Mouse (Mus musculus) c-Kit-positive CD71-positive TER-119-negative erythroid progenitor cells, embryonic 14.5 days (primary cell): ENCODE data around the gene Lyst.
"Not testable (repeated sequence)": the region's sequence is repeated elsewhere in the genome, so short reads cannot be mapped to it uniquely, and the experiment has no call there.

Experiments
- DNase-seq: peaks from one replicate; pipeline ENCODE4 v3.0.0-alpha.2; 2013; ENCODE audit warnings: low read depth

Gene Lyst

DNA sequence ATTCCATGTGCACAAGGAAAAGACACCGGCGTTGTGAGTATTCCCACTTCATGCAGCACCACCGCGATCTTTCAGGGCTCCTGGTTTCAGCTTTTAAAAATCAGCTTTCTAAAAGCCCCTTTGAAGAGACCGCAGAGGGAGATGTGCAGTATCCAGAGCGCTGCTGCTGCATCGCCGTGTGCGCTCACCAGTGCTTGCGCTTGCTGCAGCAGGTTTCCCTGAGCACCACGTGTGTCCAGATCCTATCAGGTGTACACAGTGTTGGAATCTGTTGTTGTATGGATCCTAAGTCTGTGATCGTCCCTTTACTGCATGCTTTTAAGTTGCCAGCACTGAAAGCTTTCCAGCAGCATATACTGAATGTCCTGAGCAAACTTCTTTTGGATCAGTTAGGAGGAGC, 45.0 kb downstream of the Lyst start:
- no peak for DNase-seq

DNA sequence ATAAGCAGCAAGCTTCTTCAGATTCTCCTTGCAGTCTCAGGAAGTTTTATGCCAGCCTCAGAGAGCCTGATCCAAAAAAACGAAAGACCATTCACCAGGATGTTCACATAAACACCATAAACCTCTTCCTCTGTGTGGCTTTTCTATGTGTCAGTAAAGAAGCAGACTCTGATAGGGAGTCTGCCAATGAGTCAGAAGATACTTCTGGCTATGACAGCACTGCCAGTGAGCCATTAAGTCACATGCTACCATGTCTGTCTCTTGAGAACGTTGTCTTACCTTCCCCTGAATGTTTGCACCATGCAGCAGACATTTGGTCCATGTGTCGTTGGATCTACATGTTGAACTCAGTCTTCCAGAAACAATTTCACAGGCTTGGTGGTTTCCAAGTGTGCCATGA, 47.4 kb downstream of the Lyst start:
- DNase-seq, result no peak

GRCm38 (mm10) chr13:13637981-13638380, 47.8 kb downstream of the Lyst start:
- no peak for DNase-seq

- DNase-seq, result no peak
These were observed 48.5 kb downstream of the Lyst start for GRCm38 (mm10) chr13:13638725-13639124.

- DNase-seq, result no peak
These were observed 57.1 kb downstream of the Lyst start for GRCm38 (mm10) chr13:13647296-13647695.

- DNase-seq, result no peak
These were observed 65.3 kb downstream of the Lyst start for GRCm38 (mm10) chr13:13655453-13655852.

DNA sequence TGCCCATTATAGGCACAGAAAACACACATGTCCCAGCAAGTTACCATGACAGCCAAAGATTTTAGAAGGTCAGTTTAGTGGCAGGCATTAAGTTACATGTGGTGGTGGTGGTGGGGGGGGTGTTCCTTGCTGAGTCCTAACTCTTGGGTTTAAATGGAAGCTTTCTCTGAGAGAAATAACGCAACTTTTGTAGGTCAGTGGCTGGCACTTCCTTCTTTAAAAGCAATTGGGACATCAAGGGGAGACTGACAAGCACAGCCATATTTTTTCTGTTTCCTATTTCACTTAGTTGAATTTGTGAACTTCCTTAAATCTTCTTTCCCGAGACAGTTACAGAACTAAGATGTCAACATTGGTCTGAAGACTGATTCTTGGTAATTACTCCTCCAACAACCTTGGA, 75.9 kb downstream of the Lyst start:
- DNase-seq, result not testable (repeated sequence)

DNA sequence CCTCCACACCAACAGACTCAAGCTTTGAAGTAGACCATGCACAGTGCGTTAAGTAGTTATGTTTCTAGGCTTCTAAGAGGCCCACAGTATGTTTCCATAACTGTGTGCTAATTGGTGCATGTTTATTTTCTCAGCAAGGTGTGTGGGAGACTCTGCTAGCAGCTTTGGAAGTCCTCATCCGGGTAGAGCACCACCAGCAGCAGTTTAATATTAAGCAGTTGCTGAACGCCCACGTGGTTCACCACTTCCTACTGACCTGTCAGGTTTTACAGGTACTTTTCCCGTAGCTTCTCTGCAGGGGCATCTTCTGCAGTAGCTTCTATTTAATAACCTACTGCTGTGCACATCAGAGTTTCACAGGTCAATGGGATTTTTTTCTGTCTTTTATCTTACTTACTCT, 80.5 kb downstream of the Lyst start:
- no peak for DNase-seq

DNA sequence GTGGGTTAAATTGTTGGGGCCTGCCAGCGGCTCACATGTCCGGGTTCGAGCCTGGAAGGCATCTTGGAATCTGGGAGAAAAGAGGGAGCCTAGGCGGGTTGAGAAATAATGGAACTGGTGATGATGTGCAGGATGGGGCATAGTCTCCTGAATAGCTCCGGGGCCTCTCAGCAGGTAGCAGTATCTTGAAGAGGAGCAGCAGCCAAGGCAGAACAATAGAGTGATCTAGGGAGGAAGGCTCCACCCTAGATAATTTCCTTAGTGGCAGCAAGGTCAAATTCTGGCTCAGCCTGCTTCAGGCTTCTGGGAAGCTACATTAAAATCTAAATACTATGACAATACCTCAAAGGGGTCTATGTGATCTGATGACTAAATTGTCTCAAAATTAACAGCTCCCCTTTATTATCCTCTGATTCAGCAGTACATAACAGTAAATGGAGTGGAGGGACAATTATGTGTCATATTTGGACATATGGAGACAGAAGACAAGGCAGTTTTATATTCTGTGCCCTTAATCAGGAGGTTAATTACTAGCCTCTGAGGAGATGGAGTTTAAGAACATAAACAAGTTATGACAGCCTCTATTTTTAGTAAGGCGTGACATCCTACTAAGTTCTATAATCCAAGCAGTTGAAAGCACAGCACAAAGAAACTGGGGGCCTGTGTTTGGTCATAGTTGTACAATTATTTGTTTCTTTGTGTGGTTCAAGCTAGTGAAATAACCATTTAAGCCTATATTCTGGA, 81.6 kb downstream of the Lyst start:
- no peak for DNase-seq

DNA sequence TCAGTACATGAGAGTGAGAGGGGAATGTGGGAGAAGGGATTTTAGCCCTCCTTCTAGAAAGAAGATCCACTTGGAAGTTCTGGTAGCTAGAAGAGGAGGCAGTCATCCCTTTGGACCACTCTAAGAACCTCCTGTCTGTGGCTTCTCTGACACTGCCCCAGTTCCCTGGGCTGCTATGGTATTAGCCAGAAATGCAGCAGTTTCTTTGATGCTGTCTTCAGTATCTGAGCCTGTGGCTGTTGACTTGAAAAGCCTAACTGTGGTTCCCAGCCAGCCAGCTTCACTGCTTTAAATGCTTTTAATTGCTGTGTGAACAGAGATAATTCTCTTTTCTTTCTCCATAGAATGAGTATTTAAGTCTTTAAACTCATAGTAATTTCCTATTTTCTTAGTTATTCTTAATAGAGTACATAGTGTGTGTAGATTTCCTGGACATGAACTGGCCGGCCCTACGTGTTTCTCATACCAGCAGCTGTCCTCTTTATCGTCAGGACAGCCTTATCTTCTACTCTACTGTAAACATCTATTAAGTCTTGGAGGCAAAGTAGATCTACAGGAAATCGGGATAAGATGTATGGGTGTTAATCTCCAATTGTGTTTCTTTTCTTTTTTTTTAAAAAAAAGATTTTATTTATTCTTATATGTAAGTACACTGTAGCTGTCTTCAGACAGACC, 84.6 kb downstream of the Lyst start:
- no peak for DNase-seq

DNA sequence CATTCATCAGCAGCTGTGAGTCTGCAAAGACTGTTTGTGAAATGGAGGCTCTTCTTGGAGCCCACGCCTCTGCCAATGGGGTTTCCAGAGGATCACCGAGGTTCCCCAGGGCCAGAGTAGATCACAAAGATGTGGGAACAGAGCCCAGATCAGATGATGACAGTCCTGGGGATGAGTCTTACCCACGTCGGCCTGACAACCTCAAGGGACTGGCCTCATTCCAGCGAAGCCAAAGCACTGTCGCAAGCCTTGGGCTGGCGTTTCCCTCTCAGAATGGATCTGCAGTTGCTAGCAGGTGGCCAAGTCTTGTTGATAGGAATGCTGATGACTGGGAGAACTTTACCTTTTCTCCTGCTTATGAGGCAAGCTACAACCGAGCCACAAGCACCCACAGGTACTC, 87.7 kb downstream of the Lyst start:
- DNase-seq, result no peak

DNA sequence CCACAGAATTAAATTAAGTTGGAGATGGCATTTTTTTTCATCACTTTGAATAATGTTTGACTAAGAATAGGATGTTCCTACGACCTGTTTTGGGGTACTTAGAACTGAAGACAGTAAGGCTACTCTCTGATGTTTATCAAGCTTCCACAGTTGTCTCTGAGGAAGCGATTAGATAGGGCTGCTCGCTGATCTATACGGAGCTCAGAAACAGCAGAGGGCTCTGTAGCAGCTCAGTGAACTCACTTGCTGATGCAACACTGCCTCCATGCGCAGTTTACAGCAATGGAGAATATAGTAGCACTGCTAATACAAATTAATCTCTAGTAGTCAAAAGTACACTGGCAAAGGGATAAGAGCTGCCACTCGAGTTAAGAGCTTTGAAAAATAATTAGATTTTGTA, 91.4 kb downstream of the Lyst start:
- DNase-seq, result no peak

- no peak for DNase-seq
These were observed 113.3 kb downstream of the Lyst start for GRCm38 (mm10) chr13:13703476-13703875.

- not testable (repeated sequence) for DNase-seq
These were observed 131.2 kb downstream of the Lyst start for GRCm38 (mm10) chr13:13721435-13721834.

- DNase-seq, result no peak
These were observed 133.1 kb downstream of the Lyst start for GRCm38 (mm10) chr13:13723293-13723692.

- no peak for DNase-seq
These were observed 133.6 kb downstream of the Lyst start for GRCm38 (mm10) chr13:13723786-13724185.

GRCm38 (mm10) chr13:13739232-13739631, 149.0 kb downstream of the Lyst start:
- DNase-seq, result no peak

DNA sequence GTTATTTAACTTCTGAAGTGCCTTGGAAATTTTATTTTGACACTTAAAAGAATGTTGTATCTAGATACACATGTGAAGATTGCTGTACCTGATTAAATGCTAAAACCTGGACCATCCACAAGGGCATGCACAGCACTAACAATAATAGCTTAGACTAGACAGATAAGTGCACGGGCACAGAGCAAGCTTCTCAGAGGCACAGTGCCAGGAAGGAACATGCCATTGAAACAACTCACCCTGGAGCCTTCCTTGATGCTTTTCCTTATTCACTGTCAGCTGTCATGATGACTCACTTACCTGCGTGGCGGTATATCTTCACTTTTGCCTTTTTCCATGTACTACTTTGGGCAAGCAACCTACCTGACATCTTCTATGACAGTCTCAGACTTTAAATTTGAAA, 155.7 kb downstream of the Lyst start:
- DNase-seq, result no peak

DNA sequence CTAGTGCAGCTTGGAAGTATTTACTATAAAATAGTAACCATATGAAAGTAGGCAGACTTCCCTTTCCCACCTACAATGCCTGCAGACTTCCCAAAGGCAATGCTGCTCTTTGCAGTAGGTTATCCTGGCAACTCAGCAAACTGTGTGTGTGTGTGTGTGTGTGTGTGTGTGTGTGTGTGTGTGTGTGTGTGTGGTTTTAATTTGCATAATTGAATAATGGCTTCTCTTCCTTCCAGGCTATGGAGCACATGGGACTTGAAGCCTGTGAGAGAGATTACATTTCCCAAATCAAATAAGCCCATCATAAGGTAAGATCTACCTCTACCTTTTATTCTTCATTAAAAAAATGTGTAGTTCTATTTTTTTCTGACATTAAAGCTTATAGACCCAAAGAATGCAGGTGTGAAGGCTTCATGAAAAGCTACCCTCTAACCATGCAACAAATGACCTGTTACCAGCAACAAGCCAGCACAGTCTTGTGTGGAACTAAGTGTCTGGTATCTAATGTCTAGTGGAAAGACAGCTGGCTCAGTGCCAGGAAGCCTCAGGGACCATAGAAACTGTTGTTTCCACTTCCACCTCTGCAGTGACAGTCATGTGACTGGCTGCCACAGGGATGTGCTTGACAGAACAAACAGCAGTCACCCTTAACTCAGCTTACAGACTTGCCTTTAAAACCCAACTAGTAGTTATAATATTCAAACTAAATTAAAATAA, 185.7 kb downstream of the Lyst start:
- DNase-seq, result no peak

DNA sequence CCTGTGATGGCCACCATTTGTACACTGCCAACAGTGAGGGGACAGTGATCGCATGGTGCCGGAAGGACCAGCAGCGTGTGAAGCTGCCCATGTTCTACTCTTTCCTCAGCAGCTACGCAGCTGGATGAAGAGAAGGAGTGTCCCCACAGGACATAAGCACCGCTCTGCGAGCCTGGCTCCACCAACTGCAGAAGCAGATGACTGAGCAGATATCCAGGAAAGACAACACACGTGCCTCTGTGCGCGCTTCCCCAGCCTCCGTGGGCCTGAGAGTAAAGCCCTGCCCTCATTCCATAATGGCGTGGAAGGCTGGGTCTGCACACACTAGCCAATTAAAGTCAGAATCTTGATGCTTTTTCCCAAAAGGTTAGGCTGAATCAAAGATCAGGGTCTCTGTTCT, 186.9 kb downstream of the Lyst start:
- no peak for DNase-seq

DNA sequence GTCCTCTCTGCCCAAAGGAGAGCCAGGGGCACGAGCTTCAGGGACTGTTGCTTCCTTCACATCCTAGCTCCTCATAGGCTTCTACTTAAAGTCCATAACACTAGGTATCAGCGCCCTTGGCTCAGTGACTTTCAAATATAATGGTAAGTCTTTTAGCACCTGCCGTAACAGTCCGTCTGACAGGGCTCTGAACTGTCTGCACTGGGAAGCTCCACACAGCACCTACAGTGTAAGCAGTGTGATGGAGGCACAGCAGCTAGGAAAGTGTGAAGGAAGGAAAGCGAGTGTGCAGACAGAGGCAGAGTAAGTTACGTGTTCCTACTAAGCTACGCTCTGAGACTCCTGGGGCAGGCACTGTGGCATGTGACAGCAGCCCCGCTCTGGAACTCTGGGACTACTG, 187.5 kb downstream of the Lyst start:
- DNase-seq, result no peak

- no peak for DNase-seq
These were observed 188.8 kb downstream of the Lyst start for GRCm38 (mm10) chr13:13778837-13779458.

DNA sequence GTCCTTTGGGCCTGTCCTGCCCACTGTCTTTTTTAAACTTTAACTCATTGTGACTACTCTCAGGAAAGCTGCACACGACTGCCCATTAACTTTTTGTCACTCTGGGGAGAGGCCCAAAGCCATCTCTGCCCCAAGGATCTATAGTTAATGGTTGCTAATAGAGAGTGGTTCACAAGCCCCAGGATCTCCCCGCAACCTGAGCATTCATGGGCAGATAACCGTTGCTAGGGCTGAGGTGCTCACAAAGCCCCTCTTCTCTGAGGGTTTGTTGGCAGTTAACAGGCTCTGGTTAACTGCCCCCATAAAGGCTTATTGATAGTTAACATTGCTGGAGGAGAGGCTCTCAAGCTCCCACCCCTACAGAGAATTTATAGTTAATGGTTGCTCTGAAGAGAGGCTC, 190.1 kb downstream of the Lyst start:
- DNase-seq, result no peak
